Mouse (Mus musculus): ENCODE measurements around the gene Ubr2. TPM values are rescaled to one million over a fixed set of nuclear protein-coding genes. Genes with fewer than 3 reads are reported as not detected.

The Ubr2 gene
- 10 to 100 TPM; 50.5 to 53.5 TPM for total RNA-seq (2021)
- long read RNA-seq, experiment 1, full-length matches to known transcripts: 1 of 8 reads
- long read RNA-seq, experiment 1, partial matches to known transcripts: 2 of 8 reads
- long read RNA-seq, experiment 1, other reads (novel, unspliced or antisense): 5 of 8 reads
- long read RNA-seq, experiment 2, full-length matches to known transcripts: 3 of 11 reads
- long read RNA-seq, experiment 2, partial matches to known transcripts: 4 of 11 reads
- long read RNA-seq, experiment 2, other reads (novel, unspliced or antisense): 4 of 11 reads

DNA sequence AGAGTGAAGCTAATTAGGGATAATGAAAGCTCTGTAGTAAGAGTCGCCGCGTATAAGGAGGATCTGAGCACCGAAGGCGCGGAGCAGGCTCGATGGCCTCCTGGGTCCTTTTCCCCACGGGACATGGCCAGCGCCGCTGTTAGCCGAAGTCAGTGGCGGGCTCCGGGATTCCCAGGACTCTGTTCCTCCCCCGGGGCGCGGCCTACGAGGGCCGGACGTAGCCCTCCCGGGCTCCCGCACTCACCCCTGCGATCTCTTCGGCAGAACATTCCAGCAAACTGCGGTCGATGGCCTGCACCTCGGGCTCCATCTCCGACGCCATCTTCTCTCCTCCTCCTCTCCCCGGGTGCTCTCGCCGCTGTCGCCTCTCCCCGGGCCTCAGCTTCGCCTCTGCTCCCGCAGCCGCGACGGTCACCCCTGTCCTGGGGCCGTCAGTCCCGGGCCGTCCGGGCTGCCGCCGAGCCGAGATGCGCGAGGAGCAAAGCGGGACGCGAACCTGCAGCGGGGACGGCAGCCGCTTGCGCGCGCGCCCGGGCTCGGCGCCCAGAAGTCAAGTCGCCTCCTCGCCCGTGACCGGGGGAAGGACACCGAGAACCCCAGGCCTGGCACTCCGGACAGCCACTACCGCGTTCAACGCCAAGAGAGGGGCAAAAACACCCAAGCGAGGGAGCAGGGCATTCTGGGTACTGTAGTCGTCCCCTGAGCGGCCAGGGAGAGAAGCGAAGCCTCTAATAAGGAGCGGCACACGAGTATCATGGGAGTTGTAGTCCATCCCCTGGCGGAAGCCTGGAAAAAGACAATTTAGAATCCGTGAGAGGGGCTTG, at the start of gene Ubr2:
Ubr2 (minus strand) TSS at position 659 of the 824 bp plus-strand sequence.
- peak; percentile 91 to 93 for DNase-seq (ENCODE audit: low spot score in 2 of 2)
- intact Hi-C loops (cut with DNase I): no loop called here

DNA sequence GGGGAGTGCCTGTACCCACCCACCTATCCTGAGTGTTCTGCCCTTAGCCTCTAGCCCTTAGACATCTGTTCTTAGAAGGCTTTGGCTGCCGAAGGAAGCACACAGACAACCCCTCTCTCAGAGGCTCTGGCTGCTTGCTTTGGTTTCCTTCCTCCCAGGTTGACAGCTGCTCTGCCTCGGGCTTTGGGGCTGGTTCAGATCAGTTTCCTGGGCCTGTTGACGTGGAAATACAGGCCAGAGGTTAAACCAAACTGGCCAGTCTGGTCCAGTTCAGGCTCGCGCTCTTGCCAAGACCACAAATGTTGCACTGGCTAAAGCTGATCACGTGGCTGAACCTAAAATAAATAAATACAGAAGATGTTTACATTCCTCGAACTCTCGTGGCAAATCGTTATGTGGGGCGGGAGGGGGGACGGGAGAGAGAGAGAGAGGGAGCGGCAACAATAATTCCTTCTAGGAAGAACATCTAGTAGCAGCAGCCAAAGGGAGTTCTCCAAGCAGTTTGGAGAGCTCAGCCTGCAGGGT, 49.5 kb upstream of the Ubr2 start:
- intact Hi-C loops (cut with DNase I): no loop called here
- no peak for DNase-seq (ENCODE audit: low spot score in 2 of 2)

DNA sequence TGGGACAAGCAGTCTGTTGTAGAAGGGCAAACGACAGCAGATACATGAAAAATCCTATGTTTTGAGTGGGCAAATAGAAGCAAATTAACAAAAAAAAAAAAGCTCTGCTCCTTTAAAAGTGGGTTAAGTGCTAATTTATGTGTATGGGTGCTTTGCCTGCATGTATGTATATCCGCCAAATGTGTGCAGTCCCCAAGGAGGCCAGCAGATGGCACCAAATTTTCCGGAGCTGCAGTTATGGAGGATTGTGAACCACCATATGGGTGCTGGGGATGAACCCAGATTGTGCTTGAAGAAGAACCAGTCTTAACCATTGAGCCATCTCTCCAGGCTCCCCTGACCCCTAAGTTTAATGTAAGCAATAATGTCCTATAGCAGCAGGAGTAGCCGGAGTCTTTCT, 47.6 kb upstream of the Ubr2 start:
- intact Hi-C loops (cut with DNase I): no loop called here
- no peak for DNase-seq (ENCODE audit: low spot score in 2 of 2)

DNA sequence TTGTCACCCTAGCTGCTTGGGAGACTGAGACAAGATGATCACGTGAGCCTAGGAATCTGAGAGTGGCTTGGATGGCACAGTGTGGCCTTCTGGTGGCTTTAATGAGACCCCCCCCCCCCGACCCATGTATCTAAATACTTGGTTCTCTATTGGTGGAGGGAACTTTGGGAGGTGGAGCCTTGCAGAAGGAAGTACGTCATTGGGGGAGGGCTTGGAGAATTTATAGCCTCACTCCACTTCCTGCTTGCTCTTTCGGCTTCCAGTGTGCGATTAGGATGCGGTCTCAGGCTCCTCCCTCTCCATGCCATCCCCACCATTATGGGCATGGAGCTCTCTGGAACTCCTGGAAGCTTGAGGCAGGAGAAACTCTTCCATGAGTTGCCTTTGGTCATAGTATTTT, 46.1 kb upstream of the Ubr2 start:
- intact Hi-C loops (cut with DNase I): no loop called here
- no peak for DNase-seq (ENCODE audit: low spot score in 2 of 2)

DNA sequence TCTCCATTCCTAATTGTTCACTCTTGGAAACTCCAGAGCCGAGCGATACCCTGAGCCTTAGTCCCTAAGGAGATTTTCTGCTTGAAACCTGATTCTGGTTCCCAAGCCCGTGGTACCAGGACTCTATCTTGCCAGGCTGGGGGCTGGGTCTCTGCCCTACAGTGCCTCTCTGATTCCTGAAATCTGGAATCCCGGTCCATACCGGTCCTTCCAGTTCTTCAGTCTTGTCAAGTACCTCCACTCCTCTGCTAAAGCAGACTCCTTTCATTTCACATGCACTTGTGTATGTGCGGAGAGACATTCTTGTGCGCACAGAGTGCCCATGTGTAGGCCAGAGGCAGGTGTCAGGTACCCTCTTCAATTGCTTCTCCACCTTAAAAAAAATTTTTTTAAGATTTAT, 44.8 kb upstream of the Ubr2 start:
- intact Hi-C loops (cut with DNase I): no loop called here

DNA sequence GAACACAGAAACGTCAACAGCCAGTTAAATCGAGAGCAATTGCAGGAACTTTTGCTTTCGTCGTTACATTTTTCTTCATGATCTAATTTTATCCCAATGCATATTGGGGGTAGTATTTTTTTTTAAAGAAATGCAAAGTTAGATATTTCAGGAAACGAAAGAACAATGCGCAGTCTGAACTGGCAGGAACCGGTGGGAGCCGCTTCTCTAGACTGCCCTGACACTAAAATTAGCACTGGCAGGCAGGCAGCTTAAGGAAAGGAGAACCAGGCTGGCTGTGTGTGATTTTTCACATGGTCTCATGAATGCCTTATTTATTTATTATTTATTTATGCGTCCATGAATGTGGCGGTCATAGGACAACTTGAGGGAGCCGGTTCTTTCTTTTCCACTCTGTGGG, 44.3 kb upstream of the Ubr2 start:
- DNase-seq (ENCODE audit: low spot score in 2 of 2): peak; percentile 53 to 68
- intact Hi-C loops (cut with DNase I): no loop called here

More for the DNA sequence above, 44.8 kb upstream of the Ubr2 start:
- DNase-seq (ENCODE audit: low spot score in 2 of 2): no peak

DNA sequence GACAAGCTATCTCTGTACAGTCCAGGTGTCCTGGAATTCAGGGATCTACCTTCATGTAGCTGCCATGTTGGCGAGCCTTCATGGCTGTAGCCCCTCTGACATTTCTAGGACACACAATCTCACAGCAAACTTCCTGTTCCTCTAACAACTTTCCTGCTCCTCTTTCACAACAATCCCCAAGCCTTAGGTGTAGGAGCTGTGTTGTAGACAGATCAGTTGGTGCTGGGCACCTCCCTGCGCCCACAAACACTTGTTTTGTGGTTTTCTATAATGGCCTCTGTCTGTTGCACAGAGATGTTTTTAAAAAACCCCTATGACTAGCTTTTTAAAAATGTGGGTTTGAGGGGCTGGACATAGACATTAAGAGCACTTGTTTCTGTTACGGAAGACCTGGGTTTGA, 40.3 kb upstream of the Ubr2 start:
- intact Hi-C loops (cut with DNase I): no loop called here
- no peak for DNase-seq (ENCODE audit: low spot score in 2 of 2)

DNA sequence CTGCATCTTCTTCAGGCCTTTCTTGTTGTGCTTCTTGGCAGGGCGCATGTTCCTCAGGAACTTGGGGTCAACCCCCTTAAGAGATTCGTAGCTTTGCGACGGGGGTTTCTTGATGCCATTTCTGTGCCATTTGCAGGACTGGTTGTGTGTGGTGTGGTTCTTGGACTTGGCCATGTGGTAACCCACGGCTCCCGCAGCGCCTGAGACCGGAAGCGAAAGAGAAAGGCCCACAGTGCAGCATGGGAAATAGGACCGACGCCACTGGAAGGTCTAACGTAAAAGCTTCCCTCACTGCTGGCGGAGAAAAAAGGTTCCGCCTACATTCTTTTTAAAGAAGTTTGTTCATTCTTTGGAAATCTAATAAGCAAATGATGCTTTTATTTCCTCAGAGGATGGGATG, 32.5 kb upstream of the Ubr2 start:
- intact Hi-C loops (cut with DNase I): no loop called here
- no peak for DNase-seq (ENCODE audit: low spot score in 2 of 2)

DNA sequence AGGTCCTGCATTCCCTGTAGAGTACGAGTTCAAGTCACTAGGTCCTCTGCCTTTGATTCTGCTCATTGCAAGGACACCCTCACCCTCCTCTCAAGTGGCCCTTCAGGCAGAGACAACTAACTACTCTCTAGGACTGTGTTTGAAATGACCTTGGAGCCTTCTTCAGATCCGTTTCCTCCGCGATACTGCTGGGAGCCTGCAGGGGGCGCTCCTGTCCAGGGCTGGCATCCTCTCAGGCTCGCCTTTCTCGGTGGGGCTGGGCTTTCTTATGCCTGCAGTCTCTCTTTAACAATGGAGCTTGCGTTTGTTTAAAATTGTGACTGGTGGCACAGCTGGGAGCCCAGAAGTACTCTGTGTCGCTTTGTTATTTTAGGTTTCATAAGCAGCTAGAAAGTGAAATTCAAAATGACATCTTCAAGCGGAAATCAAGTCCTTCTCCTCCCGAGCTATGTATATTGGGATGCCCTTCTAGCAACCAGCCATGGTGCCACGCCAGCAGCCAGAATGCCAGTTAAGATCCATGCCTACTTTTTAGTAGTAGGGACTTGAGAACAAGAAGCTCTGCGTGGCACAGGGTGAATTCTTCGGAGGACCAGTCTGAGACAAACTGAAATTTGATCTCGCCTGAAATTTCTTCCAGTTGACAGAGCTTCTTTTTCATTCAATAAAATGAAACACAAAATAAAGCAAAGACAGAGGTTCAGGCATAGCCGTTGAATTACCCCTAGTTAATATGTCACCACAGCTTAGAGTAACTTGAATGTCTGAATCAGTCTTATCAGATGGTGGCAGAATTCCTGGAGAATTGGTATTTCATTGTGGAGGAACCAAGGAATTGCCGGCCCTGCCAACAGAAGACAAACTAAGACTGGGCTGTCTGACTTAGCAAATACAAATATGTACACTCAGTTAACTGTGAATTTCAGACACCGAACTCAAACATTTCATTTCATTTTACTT, 28.8 kb upstream of the Ubr2 start:
- intact Hi-C loops (cut with DNase I): loop anchor here (5.0 kb wide), 3 partner anchors 78 to 293 kb away; no protein-coding TSS in a partner anchor

DNA sequence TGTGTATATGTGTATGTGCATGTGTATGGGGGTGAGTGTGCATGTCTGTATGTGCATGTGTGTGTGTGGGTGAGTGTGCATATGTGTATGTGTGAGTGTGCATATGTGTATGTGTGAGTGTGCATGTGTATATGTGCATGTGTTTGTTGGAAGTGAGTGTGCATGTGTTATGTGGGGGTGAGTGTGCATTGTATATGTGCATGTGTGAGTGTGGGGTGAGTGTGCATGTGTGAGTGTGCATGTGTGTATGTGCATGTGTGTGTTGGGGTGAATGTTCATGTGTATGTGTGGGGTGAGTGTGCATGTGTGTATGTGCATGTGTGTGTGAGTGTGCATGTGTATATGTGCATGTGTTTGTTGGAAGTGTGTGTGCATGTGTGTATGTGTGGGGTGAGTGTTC, 24.2 kb upstream of the Ubr2 start:
- intact Hi-C loops (cut with DNase I): loop anchor here (5.0 kb wide), 1 partner anchor 57 kb away; no protein-coding TSS in a partner anchor
- no peak for DNase-seq (ENCODE audit: low spot score in 2 of 2)

More for the DNA sequence above, 28.8 kb upstream of the Ubr2 start:
- peak; percentile 86 to 90 for DNase-seq (ENCODE audit: low spot score in 2 of 2)

DNA sequence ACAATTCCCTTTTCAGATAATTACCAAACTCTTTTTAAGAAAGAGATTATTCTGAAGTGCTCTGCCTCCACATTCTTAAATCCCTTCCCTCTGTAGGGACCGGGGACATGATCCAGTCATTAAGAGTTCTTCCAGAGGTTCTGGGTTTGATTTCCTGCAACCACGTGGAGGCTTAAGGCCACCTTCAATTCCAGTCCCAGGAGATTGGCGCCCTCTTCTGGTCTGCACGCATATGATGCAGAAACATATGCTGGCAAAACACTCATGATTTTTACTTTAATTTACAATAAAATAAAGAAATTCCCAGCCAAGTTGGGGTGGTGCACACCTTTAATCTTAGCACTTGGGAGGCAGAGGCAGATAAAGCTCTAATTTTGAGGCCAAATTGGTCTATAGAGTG, 23.3 kb upstream of the Ubr2 start:
- peak; percentile 23 to 58 for DNase-seq (ENCODE audit: low spot score in 2 of 2)

DNA sequence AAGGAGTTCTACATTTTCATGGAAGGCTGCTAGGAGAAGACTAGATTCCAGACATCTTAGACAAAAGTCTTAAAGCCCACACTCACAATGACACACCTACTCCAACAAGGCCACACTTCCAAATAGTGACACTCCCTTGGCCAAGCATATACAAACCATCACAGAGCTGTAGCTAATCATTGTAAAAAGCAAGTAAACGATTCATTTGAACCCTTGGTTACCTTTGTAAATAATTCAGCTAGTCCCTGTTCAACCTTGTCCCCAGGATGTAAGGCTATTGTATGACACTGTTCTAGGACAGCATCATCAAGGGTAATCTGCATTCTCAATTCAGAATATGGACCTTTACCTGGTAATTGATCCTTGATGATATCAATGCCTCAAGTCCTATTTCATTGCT, 14.4 kb upstream of the Ubr2 start:
- DNase-seq (ENCODE audit: low spot score in 2 of 2): no peak
- intact Hi-C loops (cut with DNase I): no loop called here

More for the DNA sequence above, 23.3 kb upstream of the Ubr2 start:
- intact Hi-C loops (cut with DNase I): loop anchor here (5.0 kb wide), 1 partner anchor 56 kb away; no protein-coding TSS in a partner anchor

DNA sequence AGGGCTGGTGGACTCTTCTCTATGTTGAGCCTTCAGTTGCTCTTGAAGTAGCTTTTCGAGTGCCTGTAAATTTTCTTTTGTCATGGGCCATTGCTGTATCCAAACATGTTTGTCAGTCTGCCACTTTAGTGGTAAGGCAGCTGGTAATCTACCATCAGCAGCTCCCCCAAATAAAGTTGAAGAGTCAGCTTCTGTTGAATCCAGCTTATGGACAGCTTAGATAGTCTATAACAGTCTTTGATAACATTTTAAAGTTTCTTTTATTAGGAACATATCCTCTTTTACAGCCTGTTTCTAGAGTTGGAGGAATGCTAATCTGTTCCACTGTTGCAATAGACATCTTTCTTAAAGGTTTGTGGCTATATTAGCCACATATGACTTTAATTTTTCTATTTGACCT, 13.0 kb upstream of the Ubr2 start:
- intact Hi-C loops (cut with DNase I): no loop called here

DNA sequence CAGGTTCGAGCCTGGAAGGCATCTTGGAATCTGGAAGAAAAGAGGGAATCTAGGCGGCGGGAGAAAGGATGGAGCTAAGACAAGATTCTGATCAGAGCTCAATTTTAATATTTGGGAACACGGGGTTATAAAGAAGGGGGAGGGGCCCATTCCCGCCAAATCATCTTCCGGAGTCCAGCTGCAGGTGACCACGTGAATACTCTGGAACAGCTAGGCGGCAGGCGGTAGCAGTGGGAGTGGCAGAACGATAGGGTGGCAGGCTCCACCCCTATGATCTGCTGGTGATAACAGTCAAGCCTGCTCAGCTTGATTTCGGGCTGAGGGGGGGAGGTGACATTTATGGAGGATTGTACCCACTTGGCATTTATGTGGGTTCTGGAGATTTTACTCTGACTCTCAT, 2.5 kb upstream of the Ubr2 start:
- no peak for DNase-seq (ENCODE audit: low spot score in 2 of 2)
- intact Hi-C loops (cut with DNase I): no loop called here

More for the DNA sequence above, 13.0 kb upstream of the Ubr2 start:
- DNase-seq (ENCODE audit: low spot score in 2 of 2): no peak

DNA sequence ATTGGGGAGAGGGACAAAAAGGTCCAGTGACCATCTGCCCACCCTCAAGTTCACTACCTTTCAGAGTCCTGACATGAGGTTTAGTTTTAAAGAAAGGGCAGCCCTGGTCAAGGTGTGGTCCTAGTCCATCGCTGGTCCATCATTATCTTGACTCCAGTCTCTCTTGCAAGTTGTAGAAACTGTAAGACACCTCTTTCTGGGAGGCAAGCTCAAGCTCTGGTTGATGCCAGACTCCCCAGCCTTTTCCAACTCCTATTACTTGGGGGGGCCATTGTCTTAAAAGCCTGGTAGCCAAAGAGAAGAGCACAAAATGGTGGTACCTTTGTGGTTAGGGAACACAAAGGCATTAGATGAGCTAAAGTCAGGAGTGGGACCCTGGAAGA, 1.3 kb upstream of the Ubr2 start:
- intact Hi-C loops (cut with DNase I): no loop called here
- no peak for DNase-seq (ENCODE audit: low spot score in 2 of 2)

DNA sequence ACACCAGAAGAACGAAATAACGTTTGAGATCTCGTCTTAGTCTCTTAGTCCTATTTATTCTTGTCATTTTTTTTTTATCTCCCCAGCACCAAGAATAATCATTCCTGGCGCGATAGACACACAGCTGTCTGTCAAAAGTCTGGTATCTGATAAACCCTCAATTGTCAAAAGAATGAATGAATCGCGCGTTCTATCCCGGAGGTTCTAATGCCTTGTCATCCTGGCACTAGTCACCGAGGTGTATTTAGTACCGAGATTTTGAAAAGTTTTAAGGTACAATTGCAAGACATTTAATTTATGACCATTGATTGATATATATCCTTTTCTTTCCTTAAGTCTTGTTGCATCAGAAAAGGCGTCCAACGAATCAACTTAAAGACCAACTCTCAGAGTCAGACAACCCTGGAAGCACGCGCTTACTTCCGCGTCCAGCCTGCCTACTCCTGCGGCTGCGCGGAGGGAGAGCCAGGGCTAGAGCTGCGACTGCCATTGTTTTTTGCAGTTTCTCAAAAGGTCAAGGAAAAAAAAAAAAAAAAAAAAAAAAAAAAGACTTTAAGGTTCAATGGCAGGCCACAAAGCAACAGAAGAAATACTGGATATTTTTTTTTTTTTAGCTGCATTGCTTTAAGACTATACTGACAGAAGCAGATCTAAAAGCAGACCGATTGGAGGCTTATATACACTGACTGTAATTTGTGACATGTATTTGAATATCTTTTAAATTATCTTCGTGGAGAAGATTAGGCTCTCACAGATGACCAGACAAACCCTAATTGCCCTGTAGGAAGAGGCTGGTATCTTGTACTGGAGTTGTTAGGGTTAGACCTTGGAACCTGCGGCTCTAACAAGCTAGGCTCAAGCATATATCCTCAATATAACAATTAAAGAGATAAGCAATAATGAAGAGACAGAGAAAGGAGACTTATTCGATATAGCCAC, 635 bp upstream of the Ubr2 start:
- intact Hi-C loops (cut with DNase I): no loop called here
- peak; percentile 54 to 77 for DNase-seq (ENCODE audit: low spot score in 2 of 2)

DNA sequence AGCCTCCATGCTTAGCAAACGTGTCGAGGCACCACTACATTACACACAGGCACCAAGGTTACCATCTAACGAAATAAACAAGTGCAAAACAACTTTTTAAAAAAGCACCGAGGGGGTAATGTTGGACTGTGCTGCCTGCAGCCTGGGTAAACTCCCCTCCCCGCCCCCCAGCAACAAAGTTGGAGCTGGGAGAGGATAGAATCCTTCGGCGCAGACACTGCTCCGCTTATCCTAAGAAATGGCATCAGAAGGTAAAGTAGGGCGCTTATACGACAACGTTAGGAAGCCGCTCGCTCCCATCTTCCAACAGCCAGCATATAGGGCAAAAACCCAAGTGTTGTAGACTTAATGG, 834 bp downstream of the Ubr2 start:
- no peak for DNase-seq (ENCODE audit: low spot score in 2 of 2)
- intact Hi-C loops (cut with DNase I): no loop called here

DNA sequence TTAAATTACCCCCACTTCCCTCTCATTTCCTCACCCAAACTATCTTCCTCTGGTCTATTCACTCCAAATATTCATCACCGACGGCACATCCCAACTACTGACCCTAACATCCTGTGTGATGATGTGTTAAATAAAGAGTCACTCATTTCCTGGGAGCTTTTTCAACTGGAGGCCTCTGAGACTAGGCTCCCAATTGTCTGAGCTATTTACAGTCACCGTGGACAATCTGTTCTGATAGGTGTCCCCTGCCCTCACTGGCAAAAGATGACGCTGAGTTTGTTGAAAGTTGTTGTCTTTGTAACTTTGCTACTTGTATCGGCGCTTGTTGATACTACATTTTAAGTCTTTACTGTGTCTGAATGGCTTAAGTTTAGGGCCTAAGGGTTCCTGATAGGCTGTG, 1.3 kb downstream of the Ubr2 start:
- DNase-seq (ENCODE audit: low spot score in 2 of 2): no peak
- intact Hi-C loops (cut with DNase I): no loop called here

DNA sequence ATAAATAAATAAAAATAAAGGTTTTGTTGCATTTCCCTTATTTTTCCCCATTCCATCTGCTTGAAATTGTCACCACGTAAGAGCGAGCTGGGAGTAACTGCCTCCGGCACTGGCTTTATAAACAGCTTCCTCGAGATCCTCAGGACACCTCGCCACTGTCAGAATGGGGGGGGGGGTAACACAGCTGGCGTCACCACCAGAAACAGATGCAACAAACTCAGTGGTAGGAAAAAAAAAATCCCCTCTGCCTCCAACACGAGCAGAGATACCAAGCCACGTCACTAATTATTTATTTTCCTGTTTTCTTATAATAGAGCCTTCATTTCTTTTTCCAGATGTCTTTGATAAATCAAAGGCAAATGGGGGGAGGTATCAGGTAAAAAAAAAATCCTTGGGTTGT, 1.9 kb downstream of the Ubr2 start:
- intact Hi-C loops (cut with DNase I): no loop called here
- no peak for DNase-seq (ENCODE audit: low spot score in 2 of 2)

Measured in left cerebral cortex, postnatal 14 days (tissue).